Mouse (Mus musculus): ENCODE results near the gene Enkur. TPM values are rescaled to one million over a fixed set of nuclear protein-coding genes. Genes with fewer than 3 reads are reported as not detected.
A peak's percentile ranks its signal among the peaks of the same experiment; 100 is the strongest.

The Enkur gene
- polyA plus RNA-seq, 1 experiment from 2014 or later, result 8.4 TPM

DNA sequence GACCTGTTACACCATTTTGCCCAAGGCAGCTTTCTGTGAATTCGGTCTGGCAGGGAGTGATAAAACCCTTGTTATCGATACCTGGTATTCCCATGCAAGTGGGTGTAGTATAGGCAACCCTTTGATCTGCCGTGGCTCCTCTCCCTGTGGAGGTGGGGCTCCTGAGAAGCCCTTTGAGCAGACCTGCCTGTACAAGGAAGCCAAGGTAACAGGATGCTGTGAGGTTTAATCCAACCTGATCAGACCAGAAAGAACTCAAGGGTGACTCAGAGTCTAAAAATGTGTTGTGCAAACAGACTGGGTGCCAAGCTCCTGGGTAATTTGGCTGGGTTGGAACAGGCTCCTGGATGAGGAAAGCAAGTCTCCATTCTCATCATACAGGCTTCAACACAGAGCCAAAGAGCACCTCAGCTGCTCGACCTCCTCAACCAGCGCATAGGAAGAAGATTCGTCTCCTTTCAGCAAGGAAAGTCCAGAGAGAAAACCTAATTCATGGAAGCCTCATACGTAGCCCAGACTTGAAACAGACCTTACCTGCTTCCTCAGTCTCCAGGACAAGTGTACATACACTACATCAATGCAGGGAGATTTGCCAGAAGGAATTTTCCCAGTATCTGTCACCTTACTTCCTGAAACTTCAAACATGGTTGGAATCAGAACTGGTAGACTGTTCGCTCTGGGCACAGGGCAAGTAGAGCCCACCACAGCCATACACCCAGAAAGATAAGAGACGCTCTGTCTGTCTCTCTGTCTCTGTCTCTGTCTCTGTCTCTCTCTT lies 29.9 kb upstream of the Enkur start:
- no peak overlapping the region for H3K27ac ChIP-seq (ENCODE audit: low read length)
- H3K4me3 ChIP-seq (ENCODE audit: low read depth, low read length), result no peak overlapping the region
- no peaks in the 10 kb centered on the region for H3K27me3 ChIP-seq (ENCODE audit: control insufficient read depth, insufficient read depth, low read depth, low read length)
- no peaks in the 10 kb centered on the region for H3K4me1 ChIP-seq (ENCODE audit: control insufficient read depth, insufficient read depth, low read length)
- no peak overlapping the region for H3K9ac ChIP-seq (ENCODE audit: low read depth, low read length)
- H3K36me3 ChIP-seq (ENCODE audit: control insufficient read depth, insufficient read depth, low read length), result no peaks in the 10 kb centered on the region
- H3K4me2 ChIP-seq (ENCODE audit: low read length), result no peak overlapping the region
- 88% methylated on average over 9 of the region's 9 CpGs for WGBS
- no peaks in the 10 kb centered on the region for H3K9me3 ChIP-seq (replicated peaks; ENCODE audit: control insufficient read depth, low read length, poor library complexity, severe bottlenecking)
- ATAC-seq, result no peak

DNA sequence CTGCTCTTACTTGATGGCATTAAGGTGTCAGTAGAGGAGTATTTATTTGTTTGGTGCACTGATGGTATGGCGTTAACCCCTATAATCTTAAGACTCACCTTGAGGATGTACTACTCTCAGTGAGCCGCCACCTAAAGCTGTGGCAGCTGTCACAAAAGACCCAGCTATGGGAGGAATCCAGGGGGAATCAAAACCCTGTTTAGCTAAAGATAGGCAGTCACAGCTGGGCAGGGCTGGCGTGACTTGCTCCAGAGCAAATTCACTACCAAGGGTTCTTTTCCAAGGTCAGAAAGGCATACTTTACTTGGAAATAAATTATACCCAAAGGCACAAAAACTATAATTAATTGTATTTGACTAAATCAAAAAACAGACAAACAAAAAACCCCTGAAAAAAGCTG lies 26.0 kb upstream of the Enkur start:
- no peak overlapping the region for H3K4me2 ChIP-seq (ENCODE audit: low read length)
- WGBS, result 83% methylated on average over 3 of the region's 3 CpGs
- H3K27me3 ChIP-seq (ENCODE audit: control insufficient read depth, insufficient read depth, low read depth, low read length), result no peaks in the 10 kb centered on the region
- no peak overlapping the region for H3K9ac ChIP-seq (ENCODE audit: low read depth, low read length)
- no peak for ATAC-seq
- H3K27ac ChIP-seq (ENCODE audit: low read length), result no peak overlapping the region
- H3K36me3 ChIP-seq (ENCODE audit: control insufficient read depth, insufficient read depth, low read length), result no peaks in the 10 kb centered on the region
- H3K9me3 ChIP-seq (replicated peaks; ENCODE audit: control insufficient read depth, low read length, poor library complexity, severe bottlenecking), result no peaks in the 10 kb centered on the region
- H3K4me3 ChIP-seq (ENCODE audit: low read depth, low read length), result no peak overlapping the region
- no peaks in the 10 kb centered on the region for H3K4me1 ChIP-seq (ENCODE audit: control insufficient read depth, insufficient read depth, low read length)

DNA sequence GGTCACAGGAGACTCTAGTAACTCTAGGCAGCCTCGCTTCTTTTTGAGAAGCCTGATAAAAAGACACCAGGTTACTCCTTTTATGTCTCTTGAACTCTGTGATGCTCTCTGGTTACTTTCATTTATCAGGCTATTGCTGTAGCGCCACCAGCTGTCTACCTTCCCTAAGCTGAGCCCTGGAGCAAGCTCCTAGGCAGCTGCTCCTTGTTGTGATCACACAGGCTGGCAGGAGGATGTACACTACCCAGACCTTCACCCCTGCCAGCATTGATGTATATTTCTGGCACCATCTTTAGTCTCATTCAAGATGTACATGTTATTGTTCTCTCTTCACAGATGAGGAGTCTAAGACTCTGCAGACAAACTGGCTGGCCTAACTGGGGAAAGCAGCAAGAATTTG lies 25.1 kb upstream of the Enkur start:
- Histone ChIP-seq H3K27me3 (ENCODE audit: control insufficient read depth, insufficient read depth, low read depth, low read length) (no peaks in the 10 kb centered on the region), H3K36me3 (ENCODE audit: control insufficient read depth, insufficient read depth, low read length) (no peaks in the 10 kb centered on the region), H3K9me3 (replicated peaks; ENCODE audit: control insufficient read depth, low read length, poor library complexity, severe bottlenecking) (no peaks in the 10 kb centered on the region), H3K4me2 (ENCODE audit: low read length) (no peak overlapping the region), H3K27ac (ENCODE audit: low read length) (no peak overlapping the region), H3K9ac (ENCODE audit: low read depth, low read length) (no peak overlapping the region), H3K4me1 (ENCODE audit: control insufficient read depth, insufficient read depth, low read length) (no peaks in the 10 kb centered on the region), H3K4me3 (ENCODE audit: low read depth, low read length) (no peak overlapping the region)
- WGBS, result 49% methylated on average over 2 of the region's 2 CpGs
- no peak for ATAC-seq

DNA sequence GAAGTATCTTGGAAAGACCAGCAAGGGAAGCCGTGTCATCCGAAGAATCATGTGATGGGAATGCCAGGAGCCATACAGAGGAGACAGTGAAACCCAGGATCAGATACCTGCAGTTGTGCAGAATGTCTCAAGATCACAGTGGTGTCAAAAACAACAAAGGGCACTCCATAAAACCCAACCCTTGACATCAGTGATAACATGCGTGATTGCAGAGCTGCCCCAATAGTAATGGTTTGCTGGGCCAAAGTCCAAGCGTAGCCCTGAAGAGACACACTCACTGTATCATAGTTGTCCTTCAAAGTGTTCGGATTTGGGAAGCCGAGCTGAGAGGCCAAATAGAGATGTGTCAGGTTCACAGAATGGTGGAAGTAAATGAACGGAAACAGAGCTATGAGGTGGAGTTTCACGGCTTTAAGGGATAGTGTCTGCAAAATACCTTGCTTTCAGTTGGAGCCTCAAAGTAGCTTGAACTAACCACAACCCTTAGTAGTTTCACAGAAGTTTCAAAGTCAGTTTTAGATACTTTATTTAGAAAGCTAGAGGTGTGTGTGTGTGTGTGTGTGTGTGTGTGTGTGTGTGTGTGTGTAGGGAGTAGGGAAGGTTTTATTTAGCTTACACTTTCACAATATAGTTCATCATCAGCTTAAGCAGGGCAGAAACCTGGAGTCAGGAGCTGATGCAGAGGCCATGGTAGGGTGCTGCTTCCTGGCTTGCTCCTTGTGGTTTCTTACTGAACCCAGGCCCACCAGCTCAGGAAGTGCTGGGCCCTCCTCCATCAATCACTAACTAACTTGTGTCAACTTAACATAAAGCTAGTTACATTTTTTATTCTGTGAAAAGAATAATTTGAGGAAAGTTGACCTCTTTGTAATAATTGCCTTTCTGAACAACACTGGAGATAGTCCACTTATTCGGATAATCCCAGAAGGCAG lies 17.6 kb upstream of the Enkur start:
- WGBS, result 93% methylated on average over 9 of the region's 9 CpGs
- Histone ChIP-seq H3K4me3 (ENCODE audit: low read depth, low read length) (no peak overlapping the region), H3K36me3 (ENCODE audit: control insufficient read depth, insufficient read depth, low read length) (peaks cover 5% of the 10 kb centered on the region; the same call in 1 of the 2 replicates), H3K9me3 (replicated peaks; ENCODE audit: control insufficient read depth, low read length, poor library complexity, severe bottlenecking) (no peaks in the 10 kb centered on the region), H3K4me2 (ENCODE audit: low read length) (no peak overlapping the region), H3K4me1 (ENCODE audit: control insufficient read depth, insufficient read depth, low read length) (no peaks in the 10 kb centered on the region), H3K27me3 (ENCODE audit: control insufficient read depth, insufficient read depth, low read depth, low read length) (no peaks in the 10 kb centered on the region), H3K27ac (ENCODE audit: low read length) (no peak overlapping the region), H3K9ac (ENCODE audit: low read depth, low read length) (no peak overlapping the region)
- no peak for ATAC-seq

DNA sequence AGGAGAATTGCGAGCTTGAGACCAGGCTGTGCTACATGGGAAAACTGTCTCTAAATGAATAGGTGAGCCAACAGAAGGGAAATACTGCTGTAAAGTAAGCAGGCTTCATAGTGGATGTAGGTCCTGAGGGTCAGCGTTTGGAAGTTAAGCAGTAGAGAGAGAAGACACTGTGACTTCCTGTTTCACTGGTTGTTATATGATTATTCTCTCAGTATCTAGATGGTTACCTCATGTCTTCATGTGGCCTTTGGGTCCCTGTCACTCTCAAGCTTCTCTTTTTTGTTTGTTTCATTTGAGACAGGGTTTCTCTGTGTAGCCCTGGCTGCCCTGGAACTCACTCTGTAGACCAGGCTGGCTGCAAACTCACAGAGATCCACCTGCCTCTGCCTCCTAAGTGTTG lies 10.1 kb upstream of the Enkur start:
- H3K27me3 ChIP-seq (ENCODE audit: control insufficient read depth, insufficient read depth, low read depth, low read length), result no peaks in the 10 kb centered on the region
- ATAC-seq, result no peak
- H3K4me2 ChIP-seq (ENCODE audit: low read length), result no peak overlapping the region
- H3K4me1 ChIP-seq (ENCODE audit: control insufficient read depth, insufficient read depth, low read length), result no peaks in the 10 kb centered on the region
- H3K4me3 ChIP-seq (ENCODE audit: low read depth, low read length), result no peak overlapping the region
- H3K9me3 ChIP-seq (replicated peaks; ENCODE audit: control insufficient read depth, low read length, poor library complexity, severe bottlenecking), result no peaks in the 10 kb centered on the region
- H3K27ac ChIP-seq (ENCODE audit: low read length), result no peak overlapping the region
- H3K9ac ChIP-seq (ENCODE audit: low read depth, low read length), result no peak overlapping the region
- H3K36me3 ChIP-seq (ENCODE audit: control insufficient read depth, insufficient read depth, low read length), result peaks cover 3% of the 10 kb centered on the region; the same call in 1 of the 2 replicates
- 94% methylated on average over 2 of the region's 2 CpGs for WGBS

DNA sequence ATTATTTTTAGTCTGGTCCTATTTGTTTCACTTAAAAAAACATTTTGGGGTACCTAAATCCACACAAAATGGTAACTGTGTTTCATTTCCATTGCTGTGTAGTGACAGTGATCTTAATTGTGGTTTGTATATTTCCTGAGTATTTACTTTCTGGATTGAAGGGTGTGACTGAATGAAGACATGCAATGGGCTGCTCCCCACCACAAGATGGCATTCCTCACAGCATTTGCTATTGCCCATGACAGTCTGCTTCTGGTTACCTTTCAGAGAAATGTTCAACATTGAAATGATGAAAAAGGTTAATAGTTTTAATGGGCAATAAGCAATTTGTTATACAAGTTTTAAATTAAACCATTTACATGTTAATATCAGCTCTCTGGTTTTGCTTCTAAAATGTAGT lies 9.2 kb upstream of the Enkur start:
- H3K4me1 ChIP-seq (ENCODE audit: control insufficient read depth, insufficient read depth, low read length), result no peaks in the 10 kb centered on the region
- no peak overlapping the region for H3K9ac ChIP-seq (ENCODE audit: low read depth, low read length)
- H3K27ac ChIP-seq (ENCODE audit: low read length), result no peak overlapping the region
- H3K4me2 ChIP-seq (ENCODE audit: low read length), result no peak overlapping the region
- no peaks in the 10 kb centered on the region for H3K27me3 ChIP-seq (ENCODE audit: control insufficient read depth, insufficient read depth, low read depth, low read length)
- no peaks in the 10 kb centered on the region for H3K9me3 ChIP-seq (replicated peaks; ENCODE audit: control insufficient read depth, low read length, poor library complexity, severe bottlenecking)
- peaks cover 3% of the 10 kb centered on the region; the same call in 1 of the 2 replicates for H3K36me3 ChIP-seq (ENCODE audit: control insufficient read depth, insufficient read depth, low read length)
- no peak for ATAC-seq
- no peak overlapping the region for H3K4me3 ChIP-seq (ENCODE audit: low read depth, low read length)

DNA sequence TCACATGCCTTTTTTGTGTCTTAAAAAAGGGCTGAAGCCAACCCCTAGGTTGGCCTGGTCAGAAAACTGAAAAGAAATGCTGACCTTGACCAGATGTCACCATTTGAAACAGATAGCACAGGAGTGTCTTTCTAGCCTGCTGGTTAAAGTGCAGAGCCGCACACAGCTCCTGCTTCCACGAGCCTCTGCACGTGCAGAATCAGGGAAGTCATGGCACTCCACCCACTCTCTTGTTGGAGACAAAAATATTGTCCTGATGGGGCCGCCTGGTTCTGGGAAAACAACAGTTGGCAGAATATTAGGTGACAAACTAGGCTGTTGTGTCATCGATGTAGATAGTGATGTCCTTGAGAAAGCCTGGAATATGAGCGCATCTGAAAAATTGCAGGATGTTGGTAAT lies 6.2 kb upstream of the Enkur start:
- no peak overlapping the region for H3K27ac ChIP-seq (ENCODE audit: low read length)
- no peak overlapping the region for H3K4me2 ChIP-seq (ENCODE audit: low read length)
- no peak overlapping the region for H3K9ac ChIP-seq (ENCODE audit: low read depth, low read length)
- ATAC-seq, result no peak
- H3K4me3 ChIP-seq (ENCODE audit: low read depth, low read length), result no peak overlapping the region
- no peaks in the 10 kb centered on the region for H3K9me3 ChIP-seq (replicated peaks; ENCODE audit: control insufficient read depth, low read length, poor library complexity, severe bottlenecking)
- H3K27me3 ChIP-seq (ENCODE audit: control insufficient read depth, insufficient read depth, low read depth, low read length), result no peaks in the 10 kb centered on the region
- H3K36me3 ChIP-seq (ENCODE audit: control insufficient read depth, insufficient read depth, low read length), result peaks cover under 1% of the 10 kb centered on the region; the same call in 1 of the 2 replicates
- peaks cover 11% of the 10 kb centered on the region for H3K4me1 ChIP-seq (ENCODE audit: control insufficient read depth, insufficient read depth, low read length)
- WGBS, result 87% methylated on average over 6 of the region's 6 CpGs

DNA sequence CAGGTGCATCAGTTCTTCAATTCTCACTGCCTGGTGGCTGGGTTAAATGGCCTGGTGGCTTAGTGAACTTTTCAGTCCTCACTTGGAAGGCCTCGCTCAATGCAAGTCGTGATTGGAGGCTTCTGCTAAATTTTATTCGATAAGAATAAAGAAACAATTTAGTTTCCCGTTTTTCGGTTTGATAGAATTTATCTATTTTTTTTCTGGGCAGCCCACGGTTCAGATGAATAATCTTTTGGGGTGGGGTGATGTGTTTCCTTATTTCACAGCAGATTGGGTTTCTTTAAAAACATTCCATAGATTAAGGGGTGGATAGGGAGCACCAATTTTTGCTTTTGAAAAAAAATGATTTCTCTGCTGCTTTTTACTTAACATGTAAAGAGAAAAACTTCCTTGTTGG lies 1.1 kb upstream of the Enkur start:
- WGBS, result 25% methylated on average over 6 of the region's 6 CpGs

DNA sequence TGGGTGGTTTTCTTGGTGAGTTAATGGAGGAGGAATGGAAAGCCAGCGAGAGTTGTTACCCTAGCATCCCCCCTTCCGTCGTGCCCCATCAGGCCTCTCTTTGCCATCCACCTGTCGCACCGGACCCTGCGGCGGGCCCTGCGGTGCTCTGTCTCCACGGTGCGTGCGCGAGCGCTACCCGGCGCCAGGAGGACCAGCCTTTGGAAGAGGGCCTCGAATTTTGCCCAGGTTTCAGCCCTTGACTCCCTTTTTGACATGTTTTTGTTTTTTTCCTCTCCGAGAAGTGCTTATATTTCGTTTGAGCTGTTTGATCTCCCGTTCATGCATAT lies 630 bp upstream of the Enkur start:
- peak overlapping the region; percentile 53 for H3K4me3 ChIP-seq (ENCODE audit: low read depth, low read length)
- no peaks in the 10 kb centered on the region for H3K27me3 ChIP-seq (ENCODE audit: control insufficient read depth, insufficient read depth, low read depth, low read length)
- H3K27ac ChIP-seq (ENCODE audit: low read length), result peak overlapping the region; percentile 81
- H3K36me3 ChIP-seq (ENCODE audit: control insufficient read depth, insufficient read depth, low read length), result no peaks in the 10 kb centered on the region
- no peaks in the 10 kb centered on the region for H3K9me3 ChIP-seq (replicated peaks; ENCODE audit: control insufficient read depth, low read length, poor library complexity, severe bottlenecking)
- ATAC-seq, result peak; percentile 93
- H3K4me1 ChIP-seq (ENCODE audit: control insufficient read depth, insufficient read depth, low read length), result peaks cover 15% of the 10 kb centered on the region
- peak overlapping the region; percentile 70 for H3K9ac ChIP-seq (ENCODE audit: low read depth, low read length)
- peak overlapping the region; percentile 54 for H3K4me2 ChIP-seq (ENCODE audit: low read length)
- WGBS, result under 1% methylated on average over 19 of the region's 19 CpGs

More for the DNA sequence above, 1.1 kb upstream of the Enkur start:
- H3K4me1 ChIP-seq (ENCODE audit: control insufficient read depth, insufficient read depth, low read length), result peaks cover 15% of the 10 kb centered on the region
- peak overlapping the region; percentile 53 for H3K4me3 ChIP-seq (ENCODE audit: low read depth, low read length)
- peak overlapping the region; percentile 54 for H3K4me2 ChIP-seq (ENCODE audit: low read length)
- no peaks in the 10 kb centered on the region for H3K36me3 ChIP-seq (ENCODE audit: control insufficient read depth, insufficient read depth, low read length)
- H3K9ac ChIP-seq (ENCODE audit: low read depth, low read length), result peak overlapping the region; percentile 70
- peak overlapping the region; percentile 81 for H3K27ac ChIP-seq (ENCODE audit: low read length)
- no peaks in the 10 kb centered on the region for H3K9me3 ChIP-seq (replicated peaks; ENCODE audit: control insufficient read depth, low read length, poor library complexity, severe bottlenecking)
- ATAC-seq, result no peak
- H3K27me3 ChIP-seq (ENCODE audit: control insufficient read depth, insufficient read depth, low read depth, low read length), result no peaks in the 10 kb centered on the region
